Mouse (Mus musculus): ENCODE data around the gene Cct5. TPM values are rescaled to one million over a fixed set of nuclear protein-coding genes. Genes with fewer than 3 reads are reported as not detected.

The Cct5 gene
- polyA plus RNA-seq, 1 experiment from 2014 or later: 362 TPM

Other genes starting within 250 kb of the Cct5 start
- gene Ankrd33b, start 234.1 kb downstream of the Cct5 start, polyA plus RNA-seq (2015; fragmentation: Nextera tagmentation; extraction: Ambion mirVana): 1.8 and 2.1 TPM in 2 replicates
- gene Ropn1l, start 148.1 kb downstream of the Cct5 start, polyA plus RNA-seq (2015; fragmentation: Nextera tagmentation; extraction: Ambion mirVana): 1.7 and 2.0 TPM in 2 replicates
- 23.7 and 23.9 TPM in 2 replicates for gene March6, start 70.8 kb downstream of the Cct5 start, polyA plus RNA-seq (2015; fragmentation: Nextera tagmentation; extraction: Ambion mirVana)
- 9.2 TPM in 2 replicates for gene Cmbl, start 36.4 kb downstream of the Cct5 start, polyA plus RNA-seq (2015; fragmentation: Nextera tagmentation; extraction: Ambion mirVana)
- 12.7 and 14.3 TPM in 2 replicates for gene Fam173b, start within 50 bp of the Cct5 start, polyA plus RNA-seq (2015; fragmentation: Nextera tagmentation; extraction: Ambion mirVana)

All from heart, embryonic 13.5 days (tissue).